Mouse (Mus musculus) mesoderm, embryonic 11.5 days (tissue): ENCODE measurements around the gene Ednrb.

ENCODE experiments used
- DNase-seq: peaks from one replicate; pipeline ENCODE4 v3.0.0-alpha.2; 2012; ENCODE audit warnings: low read depth, low spot score

Ednrb gene

GRCm38 (mm10) chr14:103844011-103844549 is at the start of gene Ednrb:
Gene Ednrb, minus strand, starts transcription at chr14:103844402.
- peak; percentile 82 for DNase-seq

- DNase-seq, result no peak
These were observed 48.3 kb upstream of the Ednrb start for GRCm38 (mm10) chr14:103892411-103892938.

DNA sequence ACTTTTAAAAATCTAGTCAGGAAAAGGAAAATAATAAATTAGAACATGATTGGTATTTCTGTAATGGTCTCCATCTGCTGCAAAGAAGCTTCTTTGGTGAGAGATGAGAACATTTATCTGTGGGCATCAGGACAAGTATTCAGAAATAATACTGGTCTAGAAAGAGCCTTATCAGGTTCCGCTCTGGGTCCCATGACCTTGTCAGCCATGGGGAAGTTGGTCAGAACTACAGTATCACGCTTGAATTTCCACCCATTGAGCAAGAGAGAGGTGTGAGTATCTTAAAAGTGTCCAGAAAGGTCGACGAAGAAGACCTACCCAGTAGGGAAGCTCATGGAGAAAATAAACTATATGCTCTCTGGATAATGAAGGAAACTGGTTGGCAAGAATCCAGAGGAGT is 46.6 kb upstream of the Ednrb start:
- DNase-seq, result no peak

- DNase-seq, result no peak
These were observed 40.8 kb upstream of the Ednrb start for GRCm38 (mm10) chr14:103884892-103885575.

DNA sequence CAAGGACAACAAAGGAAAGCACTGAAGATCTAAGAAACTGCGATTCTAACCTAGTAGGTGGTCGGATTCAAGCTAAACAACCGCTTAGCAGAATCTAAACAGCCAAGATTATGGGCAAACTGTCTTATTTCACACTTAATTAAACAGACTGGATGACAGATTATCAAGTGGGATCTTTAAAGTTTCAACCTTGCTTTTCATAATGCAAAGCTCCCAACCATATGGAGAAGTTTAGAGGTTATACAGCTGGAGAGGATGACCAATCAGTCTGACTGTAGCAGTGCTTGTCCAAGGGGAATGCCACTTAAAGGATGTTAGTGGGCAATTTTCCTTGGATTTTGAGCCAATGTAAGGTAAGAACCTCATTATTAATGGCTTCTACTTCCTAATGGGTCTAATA is 38.7 kb upstream of the Ednrb start:
- DNase-seq, result no peak

- DNase-seq, result no peak
These were observed 32.9 kb upstream of the Ednrb start for GRCm38 (mm10) chr14:103877117-103877516.

DNA sequence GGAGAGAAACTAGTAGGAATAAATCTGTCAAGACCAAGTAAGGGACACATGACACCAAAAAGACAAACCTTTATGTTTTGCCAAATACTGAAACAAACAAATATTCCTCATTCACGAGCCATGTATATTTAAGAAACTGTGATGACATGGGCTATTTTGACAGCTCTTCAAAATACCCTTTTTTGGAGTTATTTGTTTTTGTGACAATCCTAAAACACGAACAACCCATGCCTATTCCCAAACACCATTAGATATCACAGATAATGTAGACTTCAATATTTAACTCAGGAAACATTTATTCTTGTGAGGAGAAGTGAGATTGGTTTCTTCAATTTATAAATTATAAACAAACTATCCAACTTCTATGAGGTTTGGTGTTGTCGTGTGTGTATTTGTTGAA is 32.4 kb upstream of the Ednrb start:
- DNase-seq, result no peak

GRCm38 (mm10) chr14:103866636-103867035 is 22.4 kb upstream of the Ednrb start:
- DNase-seq, result no peak

- no peak for DNase-seq
These were observed 21.0 kb upstream of the Ednrb start for GRCm38 (mm10) chr14:103865226-103865625.

- DNase-seq, result no peak
These were observed 6.1 kb upstream of the Ednrb start for GRCm38 (mm10) chr14:103850071-103850845.

DNA sequence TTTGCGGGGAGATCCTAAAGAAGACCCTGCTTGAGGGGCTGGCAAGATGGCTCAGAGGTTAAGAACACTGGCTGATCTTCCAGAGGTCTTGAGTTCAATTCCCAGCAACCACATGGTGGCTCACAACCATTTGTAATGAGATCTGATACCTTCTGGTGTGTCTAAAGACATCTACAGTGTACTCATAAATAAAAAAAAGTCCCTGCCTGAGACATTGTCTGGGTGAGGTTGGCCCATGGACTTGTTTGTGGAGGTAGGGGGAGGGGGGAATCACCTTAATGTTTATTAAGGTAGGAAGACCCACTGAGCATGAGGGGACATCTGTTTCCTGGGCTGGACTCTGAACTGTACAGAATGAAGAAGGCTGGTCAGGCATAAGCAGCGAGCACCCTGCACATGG is 1.5 kb upstream of the Ednrb start:
- DNase-seq, result no peak

DNA sequence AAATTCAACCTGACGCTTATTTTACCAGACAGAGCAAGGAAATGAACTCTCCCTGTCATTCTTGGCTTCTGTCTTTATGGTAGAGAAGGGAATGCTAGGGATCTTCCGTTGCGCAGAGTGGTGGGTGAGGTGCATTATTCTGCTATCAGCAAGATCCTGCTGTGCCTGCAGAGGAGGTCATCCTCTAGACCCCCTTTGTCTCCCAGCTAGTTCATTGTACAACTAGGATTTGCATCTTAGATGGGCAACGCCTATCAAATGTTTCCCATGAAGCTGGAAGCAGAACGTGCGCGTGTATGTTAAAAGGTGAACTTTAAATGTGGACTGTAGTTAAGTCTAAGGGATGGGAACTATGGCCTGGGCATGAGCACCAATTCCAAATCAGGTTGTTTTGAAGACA is 742 bp upstream of the Ednrb start:
- no peak for DNase-seq

GRCm38 (mm10) chr14:103843371-103844001 is 716 bp downstream of the Ednrb start:
- peak; percentile 39 for DNase-seq

- no peak for DNase-seq
These were observed 1.3 kb downstream of the Ednrb start for GRCm38 (mm10) chr14:103842896-103843295.

DNA sequence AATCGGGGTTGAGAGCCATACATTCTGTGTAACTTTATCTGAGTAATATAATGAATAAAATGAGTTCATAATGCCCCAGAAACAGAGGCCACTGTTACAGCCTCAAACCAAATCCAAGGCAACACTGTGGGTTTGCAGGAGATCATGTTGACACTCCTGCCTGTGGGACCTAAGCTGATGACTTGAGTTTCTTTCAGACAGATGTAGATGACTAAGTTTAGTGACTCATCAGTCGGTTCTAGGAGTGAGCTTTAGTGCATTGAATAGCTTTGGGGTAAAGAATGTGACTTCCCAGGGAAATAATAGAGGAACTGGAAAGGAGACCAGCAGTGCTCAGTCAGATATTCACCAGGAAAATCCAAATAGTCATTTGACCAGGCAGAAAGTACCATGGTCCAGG is 3.8 kb downstream of the Ednrb start:
- DNase-seq, result no peak

DNA sequence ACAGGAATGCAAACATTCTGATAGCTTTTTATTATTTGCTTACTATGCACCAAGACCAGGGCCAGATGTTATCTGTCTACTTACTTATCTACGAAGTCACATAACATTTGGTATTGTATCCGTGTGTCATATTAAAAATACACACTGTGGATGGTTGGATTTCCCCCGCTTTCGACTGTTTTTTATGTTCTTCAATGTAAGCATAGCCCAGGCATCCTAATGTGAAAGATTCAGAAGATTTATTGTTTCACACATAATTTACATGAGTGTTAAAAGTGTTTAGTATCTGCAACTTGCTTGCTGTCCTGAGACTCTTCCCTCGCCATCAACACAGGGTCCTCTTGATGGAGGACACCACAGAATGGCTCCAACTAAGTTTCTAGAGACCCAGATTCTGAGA is 5.3 kb downstream of the Ednrb start:
- no peak for DNase-seq

GRCm38 (mm10) chr14:103834589-103834988 is 9.6 kb downstream of the Ednrb start:
- DNase-seq, result no peak

DNA sequence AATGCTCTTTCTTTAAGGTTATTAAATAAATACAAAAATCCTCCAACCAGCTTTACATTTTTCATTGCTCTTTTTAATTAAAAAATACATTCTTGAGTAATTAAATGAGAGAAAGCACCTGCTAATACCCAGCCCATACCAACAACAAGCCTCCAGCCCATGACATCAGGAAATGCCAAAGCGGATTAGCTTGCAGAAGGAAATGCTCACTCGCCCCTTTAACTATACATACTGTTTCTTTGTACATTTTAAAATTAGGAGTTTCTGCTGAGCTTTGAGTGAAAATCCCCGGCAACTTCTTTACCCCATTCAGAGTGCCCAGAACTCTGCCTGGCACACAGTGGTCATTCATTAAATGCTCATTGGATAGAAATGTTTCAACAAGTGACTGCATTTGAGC is 10.1 kb downstream of the Ednrb start:
- DNase-seq, result no peak

DNA sequence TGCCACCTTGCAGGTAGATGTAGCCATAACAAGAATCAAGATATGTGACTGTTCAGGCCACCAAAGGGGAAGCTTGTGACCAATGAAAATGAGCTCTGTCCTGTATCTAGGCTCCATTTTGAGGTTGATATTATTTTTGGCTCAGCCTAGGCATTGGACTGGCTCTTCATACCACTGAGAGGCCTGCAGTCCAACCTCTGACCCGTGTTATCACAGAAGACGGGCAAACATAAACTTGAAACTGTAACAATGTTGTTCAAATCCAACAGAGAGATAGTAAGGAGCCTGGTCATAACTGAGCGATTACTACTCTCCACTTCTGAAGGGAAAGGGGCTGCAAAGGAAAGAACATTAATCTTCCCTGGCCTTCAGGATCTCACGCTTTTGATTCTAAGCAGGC is 11.7 kb downstream of the Ednrb start:
- DNase-seq, result no peak

GRCm38 (mm10) chr14:103831007-103831406 is 13.2 kb downstream of the Ednrb start:
- DNase-seq, result no peak

GRCm38 (mm10) chr14:103826343-103826742 is 17.9 kb downstream of the Ednrb start:
- no peak for DNase-seq

- DNase-seq, result no peak
These were observed 18.3 kb downstream of the Ednrb start for GRCm38 (mm10) chr14:103825934-103826333.
